Mouse (Mus musculus): ENCODE measurements around the gene Gm9945.

Gene Gm9945

DNA sequence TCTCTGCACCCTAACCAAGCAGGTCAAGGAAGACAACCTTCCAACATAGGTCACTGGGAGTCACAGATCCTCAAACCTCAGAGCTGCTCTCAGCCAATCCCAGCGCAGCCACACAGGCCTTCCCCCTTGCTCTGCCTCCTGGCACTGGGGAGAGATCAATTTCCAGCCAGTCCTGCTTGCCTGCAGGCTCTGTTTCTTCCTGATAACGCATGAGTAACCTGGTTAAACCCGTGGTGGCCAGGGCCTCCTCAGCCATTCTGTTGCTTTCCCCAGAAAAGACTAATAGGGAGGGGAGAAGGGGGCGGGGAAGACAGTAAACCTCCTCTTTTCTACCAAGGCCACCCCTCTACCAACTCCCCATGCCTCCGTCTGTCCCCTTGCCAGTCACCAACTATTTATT, 18.2 kb upstream of the Gm9945 start:
- no peak for DNase-seq (ENCODE audit: low spot score in 2 of 2)

DNA sequence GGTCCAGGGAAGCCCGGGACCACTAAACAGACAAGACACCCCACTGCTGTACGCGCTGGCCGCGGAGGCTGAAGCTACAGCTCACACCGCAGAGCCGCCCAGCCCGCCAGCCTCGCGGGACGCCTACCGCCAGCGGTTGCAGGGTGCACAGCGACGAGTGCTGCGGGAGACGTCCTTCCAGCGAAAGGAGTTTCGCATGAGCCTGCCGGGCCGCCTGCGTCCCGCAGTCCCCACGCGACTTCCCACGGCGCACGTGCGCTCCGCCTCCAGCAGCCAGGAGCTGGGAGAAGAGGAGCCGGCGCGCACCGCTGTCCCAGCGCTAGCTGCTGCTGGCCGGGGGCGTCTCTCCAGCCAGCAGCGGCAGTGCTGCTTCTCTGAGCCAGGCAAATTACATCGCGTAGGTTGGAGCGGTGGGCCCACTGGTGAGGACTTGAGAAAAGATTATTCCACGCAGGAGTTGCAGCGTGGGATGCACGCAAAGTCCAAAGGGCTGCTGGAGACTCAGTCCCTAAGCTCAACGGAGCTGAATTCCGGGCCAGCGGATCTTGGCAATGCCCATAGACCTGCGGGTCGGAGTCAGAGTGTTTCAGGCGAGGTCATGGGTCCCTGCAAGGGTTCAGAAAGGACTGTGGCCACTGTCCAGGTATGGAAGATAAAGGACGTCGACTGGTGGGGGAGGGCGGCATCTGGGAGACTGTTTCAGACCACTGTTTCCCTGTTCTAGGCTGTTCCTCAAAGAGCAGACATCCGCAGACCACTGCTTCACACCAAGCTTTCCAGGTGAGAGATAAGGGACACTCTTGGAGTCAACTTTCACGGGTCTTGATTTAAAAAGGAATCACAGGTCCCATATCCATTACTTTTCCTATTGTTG, 16.2 kb upstream of the Gm9945 start:
- DNase-seq (ENCODE audit: low spot score in 2 of 2) = no peak

DNA sequence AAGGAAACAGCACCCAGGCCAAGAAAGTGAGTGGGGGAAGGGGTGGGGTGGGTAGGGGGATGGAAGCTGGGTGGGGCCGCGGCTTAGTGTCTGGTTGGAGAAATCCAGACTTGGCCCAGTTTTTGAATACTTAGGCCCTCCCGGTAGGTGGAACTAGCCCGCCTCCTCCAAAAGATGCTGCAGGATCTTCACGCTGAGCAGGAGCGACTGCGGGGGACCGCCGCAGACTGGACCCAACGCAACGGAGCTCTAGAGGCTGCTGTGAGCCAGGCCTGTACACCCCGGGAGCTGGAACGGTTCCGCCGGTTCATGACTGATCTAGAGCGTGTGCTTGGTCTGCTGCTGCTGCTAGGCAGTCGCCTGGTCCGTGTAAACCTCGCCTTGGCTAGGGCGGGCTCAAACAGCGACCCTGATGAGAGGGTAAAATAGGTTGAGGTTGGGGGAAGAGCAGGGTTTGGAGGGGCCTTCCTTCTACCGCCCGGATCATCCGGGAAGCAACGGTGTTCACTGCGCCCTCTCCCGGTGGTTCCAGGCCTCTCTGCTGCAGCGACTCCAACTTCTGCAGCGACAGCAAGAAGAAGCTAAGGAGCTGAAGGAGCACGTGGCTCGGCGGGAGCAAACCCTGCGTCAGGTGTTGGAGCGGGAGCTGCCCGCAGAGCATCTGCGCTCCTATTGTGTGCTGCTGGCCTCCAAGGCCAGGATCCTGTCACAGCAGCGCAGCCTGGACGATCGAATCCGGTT, 13.6 kb upstream of the Gm9945 start:
- peak; percentile 53 to 84 for DNase-seq (ENCODE audit: low spot score in 2 of 2)

DNA sequence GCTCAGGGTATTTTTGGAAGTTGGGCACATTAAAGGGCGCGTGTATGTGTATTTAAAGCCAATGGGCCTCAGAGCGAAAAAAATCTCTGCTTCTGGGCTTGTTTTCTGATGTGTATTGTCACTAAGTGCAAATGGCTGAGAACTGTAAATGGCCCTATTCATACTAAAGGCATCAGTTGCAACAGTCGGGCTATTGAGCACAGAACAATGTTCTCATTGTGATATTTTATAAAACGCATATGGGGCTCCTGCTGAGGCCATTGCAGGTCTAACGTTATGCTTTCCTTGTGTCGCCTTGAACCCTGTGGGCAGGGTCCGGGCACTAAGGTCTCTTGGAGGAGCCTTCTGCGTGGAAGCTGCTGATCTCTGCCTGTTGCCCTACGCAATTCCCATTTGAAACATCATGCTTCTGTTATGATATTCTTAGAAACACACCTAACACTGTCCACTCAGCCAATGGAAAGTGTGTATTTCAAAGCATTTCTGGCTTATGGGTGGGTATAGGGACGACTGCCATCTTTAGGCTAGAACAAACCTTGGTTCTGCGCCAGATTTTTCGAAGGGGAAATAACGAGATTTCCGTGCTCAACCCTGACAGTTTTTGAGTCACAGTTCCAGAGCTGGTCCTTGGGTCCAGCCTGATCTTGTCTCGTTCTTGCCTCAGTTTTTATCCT, 10.5 kb upstream of the Gm9945 start:
- no peak for DNase-seq (ENCODE audit: low spot score in 2 of 2)

DNA sequence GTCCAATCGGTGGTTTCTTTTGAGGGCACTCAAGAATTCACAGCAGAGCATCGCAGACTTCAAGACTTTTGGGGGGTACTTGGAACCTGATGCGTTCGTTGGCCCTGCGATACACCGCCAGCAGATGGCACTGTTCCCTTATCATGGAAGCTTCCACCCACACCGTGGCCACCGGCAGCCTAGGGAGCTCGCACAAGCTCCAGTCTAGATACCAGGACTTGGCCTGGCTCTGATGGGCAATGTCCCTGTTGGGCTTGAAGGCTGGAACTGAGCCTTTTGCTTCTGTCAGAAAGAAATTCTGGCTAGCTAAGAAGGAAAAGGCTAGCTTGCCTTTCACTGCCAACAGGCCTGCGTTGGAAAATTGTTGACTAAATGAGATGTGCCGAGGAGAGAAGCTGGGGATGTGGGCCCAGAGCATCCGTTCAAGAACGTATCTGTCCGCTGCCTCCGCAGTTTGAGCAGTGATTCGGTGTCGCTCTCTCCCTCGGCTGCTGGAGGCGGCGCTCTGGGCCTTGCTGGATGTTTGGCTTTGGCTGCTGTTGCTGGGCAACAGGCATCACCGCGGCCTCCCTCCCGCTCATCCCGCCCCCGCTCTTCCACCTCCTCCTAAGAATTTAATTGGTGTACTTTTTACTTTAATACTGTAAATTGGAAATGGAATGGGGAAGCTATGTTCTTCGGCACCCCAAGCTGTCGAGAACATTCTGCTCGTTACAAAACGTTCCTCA, 9.8 kb upstream of the Gm9945 start, which contains the start of gene Gm9837:
Gene Gm9837 (minus strand): TSS at position 512 of the 728 bp plus-strand sequence.
- peak; percentile 87 to 96 for DNase-seq (ENCODE audit: low spot score in 2 of 2)

DNA sequence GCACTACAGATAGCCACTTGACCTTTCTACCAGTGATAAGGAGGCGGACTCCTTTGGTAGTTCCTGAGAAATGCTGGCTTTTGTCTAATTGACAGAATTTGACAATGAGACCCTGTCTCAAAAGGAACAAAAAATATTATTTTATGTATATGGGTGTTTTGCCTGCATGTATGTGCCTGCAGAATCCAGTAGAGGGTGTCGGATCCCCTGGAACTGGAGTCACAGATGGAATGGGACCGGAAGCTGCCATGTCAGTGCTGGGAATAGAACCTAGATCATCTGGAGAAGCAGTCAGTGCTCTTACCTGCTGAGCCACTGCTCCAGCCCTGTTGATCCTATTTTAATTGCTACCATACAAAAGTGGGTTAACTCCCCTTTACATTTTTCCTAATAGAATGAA, 7.3 kb upstream of the Gm9945 start:
- DNase-seq (ENCODE audit: low spot score in 2 of 2) = no peak

DNA sequence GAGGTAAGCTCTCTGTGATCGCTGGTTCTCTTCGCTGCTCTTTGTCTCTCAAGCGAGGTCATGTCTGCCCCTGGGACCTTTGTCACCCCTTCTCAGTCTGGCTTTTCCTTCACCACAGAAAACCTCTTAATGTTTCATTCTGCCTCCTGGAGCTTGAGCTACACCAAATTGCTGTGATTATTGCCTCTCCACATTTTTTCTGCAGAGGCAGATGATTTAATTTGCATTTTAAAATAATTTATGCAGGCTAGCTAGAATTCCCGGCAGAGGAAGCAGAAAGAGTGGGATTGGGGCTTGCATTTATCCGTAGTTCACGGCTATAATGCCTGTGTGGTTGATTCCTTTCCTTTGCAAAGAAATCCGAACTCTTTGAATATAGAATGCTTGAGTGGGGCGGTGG, 4.3 kb upstream of the Gm9945 start:
- DNase-seq (ENCODE audit: low spot score in 2 of 2) = no peak

DNA sequence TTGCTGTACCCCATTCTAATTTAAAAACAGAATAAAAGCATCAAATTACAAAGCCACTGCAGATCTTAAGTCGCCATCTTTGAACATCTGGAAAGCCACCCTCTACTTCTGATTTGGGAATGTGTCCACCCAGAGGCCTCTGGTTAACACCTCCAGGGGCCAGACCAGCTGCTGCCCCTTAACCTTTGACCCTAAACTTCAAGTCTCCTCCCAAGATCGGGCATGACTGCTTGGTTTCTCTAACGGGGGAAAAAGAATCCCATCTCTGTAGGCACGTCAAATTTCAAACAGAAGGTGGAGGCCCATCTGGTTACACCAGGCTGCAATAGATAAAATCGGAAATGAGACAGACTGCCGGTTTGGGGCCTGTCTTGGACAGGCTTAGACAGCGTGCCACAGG, 2.1 kb upstream of the Gm9945 start:
- DNase-seq (ENCODE audit: low spot score in 2 of 2) = no peak

DNA sequence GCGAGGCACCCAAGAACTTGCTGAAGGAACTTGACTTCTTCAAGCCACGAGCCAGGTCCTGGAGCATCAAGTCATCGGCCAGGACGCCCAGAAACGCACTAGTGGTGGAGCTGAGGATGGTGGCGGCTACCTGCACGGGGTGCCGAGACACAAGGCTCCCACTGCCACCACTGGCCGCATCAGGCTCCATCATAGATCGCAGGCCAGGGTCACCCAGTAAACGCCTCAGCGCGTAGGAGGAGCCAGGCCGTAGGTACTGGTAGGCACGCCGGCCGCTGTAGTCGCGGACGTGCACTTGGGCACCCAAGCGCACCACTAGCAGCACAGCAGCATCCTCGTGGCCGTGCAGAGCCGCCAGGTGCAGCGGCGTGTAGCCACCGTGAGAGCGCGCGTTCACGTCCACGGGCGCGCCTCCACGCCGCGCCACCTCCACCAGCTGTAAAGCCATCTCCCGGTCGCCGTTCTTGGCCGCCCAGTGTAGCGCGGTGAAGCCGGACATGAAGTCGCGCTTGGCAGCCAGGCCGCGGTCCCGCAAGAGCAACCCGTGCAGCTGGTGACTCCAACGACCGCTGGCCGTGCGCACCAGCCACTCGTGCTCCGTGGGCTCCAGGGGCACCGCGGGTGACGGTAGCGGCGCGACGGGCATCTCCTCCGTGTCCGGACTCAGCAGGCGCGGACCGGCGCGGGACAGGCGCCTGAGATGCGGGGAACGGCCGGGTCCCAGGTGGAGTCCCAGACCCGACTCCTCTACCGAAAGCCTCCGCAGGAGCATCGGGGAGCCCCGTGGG, 1.4 kb upstream of the Gm9945 start:
- peak; percentile 45 to 81 for DNase-seq (ENCODE audit: low spot score in 2 of 2)

DNA sequence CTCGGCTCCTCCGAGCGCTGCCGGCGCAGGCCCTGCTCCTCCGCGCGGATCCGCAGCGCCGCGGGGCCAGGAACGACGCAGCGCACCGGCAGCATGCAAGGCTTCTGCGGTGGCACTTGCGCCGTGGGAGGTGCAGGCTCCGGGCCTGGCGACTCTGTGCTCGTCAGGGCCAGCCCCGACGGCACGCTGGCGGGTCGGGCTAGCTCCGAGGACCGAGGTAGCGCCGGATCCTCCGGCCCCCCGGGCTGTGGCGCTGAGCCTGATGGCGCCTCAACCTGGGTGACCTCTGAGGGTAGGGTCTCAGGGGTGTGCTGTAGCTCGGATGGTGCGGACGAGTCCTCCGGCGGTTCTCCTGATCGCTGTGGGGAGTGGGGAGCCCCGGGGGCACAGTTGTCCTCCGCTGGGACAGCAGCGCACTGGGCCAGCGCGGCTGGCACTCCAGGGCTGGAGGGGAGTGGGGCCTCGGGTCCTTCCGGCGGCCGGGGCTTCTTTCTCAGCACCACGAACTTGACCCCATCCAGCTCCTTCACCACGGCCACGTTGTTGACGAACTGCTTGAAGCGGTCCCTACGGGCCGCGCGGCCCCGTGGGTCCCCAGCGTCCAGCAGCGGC, 689 bp upstream of the Gm9945 start:
- DNase-seq (ENCODE audit: low spot score in 2 of 2) = peak; percentile 45 to 83

DNA sequence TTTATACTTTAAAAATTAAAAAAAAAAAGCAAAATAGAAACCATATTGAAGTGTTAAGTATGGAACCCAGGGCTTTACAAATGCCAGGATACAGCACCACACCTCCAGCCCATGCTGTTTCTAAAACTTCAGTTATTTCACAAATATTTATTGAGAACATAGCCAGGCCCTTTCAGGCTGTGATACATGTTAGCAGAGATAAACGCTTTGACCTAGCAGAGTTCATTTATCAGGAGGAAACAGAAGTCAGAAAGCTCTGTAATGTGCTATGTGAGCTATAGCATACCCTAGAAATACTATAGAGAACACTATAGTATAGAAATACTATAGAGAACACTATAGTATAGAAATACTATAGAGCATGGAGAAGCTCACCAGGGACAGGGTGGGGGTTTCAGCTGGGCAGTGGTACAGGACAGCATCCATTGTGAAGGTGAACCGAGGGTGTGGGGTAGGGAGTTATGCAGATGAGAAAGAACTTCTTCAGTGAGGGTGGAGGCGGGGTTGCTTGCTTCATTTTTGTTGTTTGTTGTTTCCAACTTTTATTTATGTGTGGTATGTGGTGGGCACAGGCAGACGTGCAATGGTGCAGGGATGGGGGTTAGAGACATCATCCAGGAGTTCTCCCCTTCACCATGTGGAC, 1.2 kb downstream of the Gm9945 start:
- DNase-seq (ENCODE audit: low spot score in 2 of 2) = peak in 1 of 2 experiments; percentile 68

DNA sequence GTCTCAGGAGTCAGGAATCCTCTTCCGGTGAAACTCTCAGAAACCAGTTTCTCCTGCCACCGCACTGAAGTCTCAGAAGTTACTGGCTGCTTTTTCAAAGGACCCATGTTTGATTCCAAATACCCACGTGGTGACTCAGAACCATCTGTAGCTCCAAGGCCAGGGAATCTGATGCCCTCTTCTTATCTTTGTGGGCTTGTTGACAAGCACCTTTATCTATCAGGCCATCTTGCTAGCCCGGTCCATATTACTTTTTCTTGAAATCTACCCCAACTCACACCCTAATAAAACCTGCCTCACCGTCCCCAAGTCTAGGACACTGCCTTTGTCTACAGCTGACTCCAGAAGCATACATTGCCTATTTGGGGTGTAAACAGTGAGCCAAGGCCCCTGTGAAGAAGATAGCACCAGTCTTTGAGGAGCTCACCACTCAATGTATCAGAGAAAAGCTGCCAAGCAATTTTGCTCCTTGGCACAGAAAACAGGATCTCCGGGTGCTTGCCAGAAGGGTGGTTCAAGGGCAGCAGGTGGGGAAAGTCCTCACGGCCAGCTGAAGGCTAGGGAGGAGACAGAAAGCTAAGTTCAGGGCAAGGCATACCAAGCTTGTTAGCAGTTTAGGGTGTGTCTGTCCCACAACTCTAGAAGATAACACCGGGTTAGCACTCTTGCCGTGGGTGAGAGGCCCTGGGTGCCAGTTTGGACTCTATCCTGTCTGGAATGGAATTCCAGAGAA, 3.4 kb downstream of the Gm9945 start:
- DNase-seq (ENCODE audit: low spot score in 2 of 2) = peak; percentile 63 to 75

DNA sequence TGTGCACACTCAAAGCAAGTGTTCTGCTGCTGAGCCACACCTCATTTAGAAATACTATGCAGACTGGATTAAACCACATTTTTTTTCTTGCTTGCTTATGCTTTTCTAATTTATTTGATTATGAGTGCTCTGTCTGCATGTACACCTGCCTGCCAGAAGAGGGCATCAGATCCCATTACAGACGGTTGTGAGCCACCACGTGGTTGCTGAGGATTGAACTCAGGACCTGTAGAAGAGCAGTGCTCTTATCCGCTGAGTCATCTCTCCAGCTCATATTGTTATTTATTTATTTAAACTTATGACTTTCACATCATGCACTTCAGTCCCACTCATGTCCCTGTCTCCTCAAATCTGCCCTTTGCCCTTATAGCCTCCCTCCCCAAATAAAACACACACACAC, 5.8 kb downstream of the Gm9945 start:
- DNase-seq (ENCODE audit: low spot score in 2 of 2) = no peak

DNA sequence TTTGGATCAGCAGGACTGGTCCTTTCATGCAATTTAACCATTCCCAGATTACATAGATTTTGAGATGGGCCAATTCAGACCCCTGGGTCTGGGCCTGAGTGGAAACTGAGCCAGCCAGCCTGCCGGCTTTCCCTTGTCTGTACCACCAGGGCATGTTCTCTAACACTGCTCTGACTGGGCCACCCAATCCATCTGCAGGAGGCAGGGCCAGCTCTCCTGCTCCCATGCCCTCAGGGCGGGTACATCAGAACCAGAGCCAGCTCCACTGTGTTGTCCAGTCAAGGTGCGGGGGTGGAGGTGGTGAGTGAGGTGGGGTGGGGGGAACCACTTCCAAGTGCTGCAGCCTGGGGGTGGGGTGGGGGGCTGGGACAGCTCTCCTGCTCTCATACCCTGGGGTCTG, 6.4 kb downstream of the Gm9945 start:
- no peak for DNase-seq (ENCODE audit: low spot score in 2 of 2)

DNA sequence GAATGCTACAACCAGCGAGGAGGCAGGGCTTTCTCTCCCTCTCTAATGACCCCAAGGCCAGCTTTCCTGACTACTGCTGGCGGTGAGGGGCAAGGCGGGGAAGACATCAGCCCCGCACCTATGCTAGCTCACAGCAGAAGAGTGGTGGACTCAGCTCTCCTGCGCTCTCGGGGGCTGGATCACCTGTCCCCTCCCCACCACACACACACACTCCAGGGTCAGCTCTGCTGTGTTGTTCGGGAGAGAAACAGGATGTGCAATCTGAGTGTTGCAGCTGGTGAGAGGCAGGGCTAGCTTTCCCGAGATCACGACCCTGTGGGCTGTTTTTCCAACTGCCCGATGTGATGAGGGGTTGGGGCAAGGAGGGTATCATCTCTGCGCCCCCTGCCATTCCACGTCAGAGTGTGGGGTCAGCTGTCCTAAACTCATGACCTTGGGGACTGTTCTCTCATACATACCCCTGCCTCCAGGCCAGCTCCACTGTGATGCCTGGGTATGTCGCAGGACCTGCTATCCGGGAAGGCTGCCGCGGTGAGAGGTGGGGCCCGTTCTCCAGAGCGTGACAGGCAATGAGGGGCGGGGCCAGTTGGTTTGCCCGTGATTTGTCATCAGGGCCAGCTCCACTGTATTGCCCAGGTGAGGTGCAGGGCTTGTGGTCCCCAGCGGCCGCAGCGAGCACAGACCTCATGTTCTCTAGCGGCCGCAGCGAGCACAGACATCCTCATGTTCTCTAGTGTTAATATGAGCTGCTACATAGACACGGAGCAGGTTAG, 7.0 kb downstream of the Gm9945 start:
- DNase-seq (ENCODE audit: low spot score in 2 of 2) = peak in 1 of 2 experiments; percentile 71

DNA sequence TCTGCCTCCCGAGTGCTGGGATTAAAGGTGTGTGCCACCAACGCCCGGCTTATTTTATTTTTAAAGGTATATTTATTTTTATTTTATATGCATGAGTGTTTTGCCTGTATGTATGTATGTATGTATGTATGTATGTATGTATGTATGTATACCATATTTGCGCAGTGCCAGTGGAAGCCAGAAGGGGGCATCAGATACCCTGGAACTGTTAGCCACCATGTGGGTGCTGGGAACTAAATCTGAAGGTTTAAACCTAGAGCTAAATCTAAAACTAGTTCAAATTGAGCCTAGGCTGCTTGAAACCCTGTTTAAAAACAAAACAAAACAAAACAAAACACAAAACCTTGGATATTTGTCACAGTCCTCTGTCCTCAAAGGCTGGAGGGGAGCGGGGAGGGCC, 9.0 kb downstream of the Gm9945 start:
- DNase-seq (ENCODE audit: low spot score in 2 of 2) = no peak

DNA sequence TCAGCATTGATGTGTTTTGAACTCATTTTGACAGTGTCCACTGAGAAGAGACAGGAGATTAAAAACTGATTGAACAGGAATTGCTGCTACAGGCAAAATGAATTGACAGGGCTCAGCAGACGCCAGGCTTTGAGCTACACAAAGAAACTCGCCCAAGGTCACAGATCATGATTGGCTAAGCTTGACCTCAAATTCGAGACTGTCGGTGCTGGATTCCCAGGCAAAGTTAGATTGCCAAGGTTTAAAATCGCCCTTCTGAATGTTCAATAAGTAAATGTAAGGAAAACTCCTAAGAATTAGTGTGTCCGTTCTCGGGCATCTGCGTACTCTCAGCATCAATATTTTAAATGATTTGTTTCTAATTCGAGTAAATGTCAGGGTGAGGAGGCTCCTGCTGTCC, 9.5 kb downstream of the Gm9945 start:
- no peak for DNase-seq (ENCODE audit: low spot score in 2 of 2)

DNA sequence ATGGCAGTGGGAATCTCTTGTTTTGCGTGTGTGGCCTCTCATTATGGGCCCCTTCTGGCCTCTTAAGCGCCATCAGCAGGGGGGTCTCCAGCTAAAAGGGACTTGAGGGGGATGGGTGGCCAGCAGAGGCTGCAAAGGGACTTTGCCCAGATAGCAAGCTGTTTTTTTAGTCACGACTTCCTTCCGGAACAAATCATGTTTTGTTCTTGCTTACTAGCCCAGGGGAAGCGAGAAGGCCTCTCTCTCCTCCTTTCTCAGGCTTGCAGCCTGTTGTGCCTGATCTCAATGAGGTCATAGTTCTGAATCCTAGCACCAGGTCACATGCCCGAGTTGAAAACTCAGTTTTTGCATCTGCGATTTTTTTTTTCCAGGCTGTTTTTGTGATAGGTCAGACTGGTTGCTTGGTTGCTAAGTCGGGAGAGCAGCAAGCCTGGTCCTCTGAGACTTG, 12.0 kb downstream of the Gm9945 start:
- DNase-seq (ENCODE audit: low spot score in 2 of 2) = no peak
